Mouse (Mus musculus) heart, embryonic 12.5 days (tissue): ENCODE measurements around the gene Rpl13a. TPM values are rescaled to one million over a fixed set of nuclear protein-coding genes. Genes with fewer than 3 reads are reported as not detected.
"Not testable (repeated sequence)": the region's sequence is repeated elsewhere in the genome, so short reads cannot be mapped to it uniquely, and the experiment has no call there.

Experiments
- ATAC-seq: fragments of 200-750 bp; cut with Nextera tagmentation; 2 replicates; pipeline ENCODE4 v1.8.0; 2017; ENCODE audit warnings: moderate TSS enrichment, moderate library complexity; ENCODE audit not compliant: insufficient number of reproducible peaks, low FRiP score
- H3K27ac ChIP-seq: fragments of 300-500 bp; sonication (generic); 2 replicates; pipeline ENCODE4 v1.5.1; 2016; ENCODE audit warnings: mild to moderate bottlenecking, moderate library complexity; ENCODE audit not compliant: poor library complexity, severe bottlenecking
- H3K27me3 ChIP-seq: fragments of 300-500 bp; sonication (generic); replicated peaks from 2 replicates; pipeline ENCODE4 v1.6.1; 2016; ENCODE audit warnings: mild to moderate bottlenecking, moderate library complexity
- H3K36me3 ChIP-seq: fragments of 300-500 bp; sonication (generic); 2 replicates; pipeline ENCODE4 v1.6.1; 2016; ENCODE audit warnings: mild to moderate bottlenecking, moderate library complexity
- H3K4me1 ChIP-seq: fragments of 300-500 bp; sonication (generic); replicated peaks from 2 replicates; pipeline ENCODE4 v1.6.1; 2016; ENCODE audit warnings: mild to moderate bottlenecking
- H3K4me2 ChIP-seq: fragments of 300-500 bp; sonication (generic); 2 replicates; pipeline ENCODE4 v1.6.1; 2016; ENCODE audit warnings: mild to moderate bottlenecking, moderate library complexity
- H3K4me3 ChIP-seq: fragments of 300-500 bp; sonication (generic); 2 replicates; pipeline ENCODE4 v1.5.1; 2016; ENCODE audit warnings: mild to moderate bottlenecking
- H3K9ac ChIP-seq: fragments of 300-500 bp; sonication (generic); 2 replicates; pipeline ENCODE4 v1.6.1; 2016; ENCODE audit warnings: mild to moderate bottlenecking, moderate library complexity
- H3K9me3 ChIP-seq: fragments of 300-500 bp; sonication (generic); replicated peaks from 2 replicates; pipeline ENCODE4 v1.6.1; 2016; ENCODE audit warnings: mild to moderate bottlenecking, moderate library complexity
- WGBS: fragments of 180-500 bp; shearing (Covaris S2); methylation state at CpG from one replicate; pipeline ENCODE4 v1.1.7; 2016; 5-methylcytosine and 5-hydroxymethylcytosine counted together
- polyA plus RNA-seq: library from polyadenylated mRNA; unstranded; fragments of >200 nt; fragmentation: Nextera tagmentation; extraction: Ambion mirVana; gene quantifications from 2 replicates; pipeline ENCODE4 v1.2.1, GENCODE M21; 2016

The Rpl13a gene
- 868 and 880 TPM in 2 replicates for polyA plus RNA-seq

DNA sequence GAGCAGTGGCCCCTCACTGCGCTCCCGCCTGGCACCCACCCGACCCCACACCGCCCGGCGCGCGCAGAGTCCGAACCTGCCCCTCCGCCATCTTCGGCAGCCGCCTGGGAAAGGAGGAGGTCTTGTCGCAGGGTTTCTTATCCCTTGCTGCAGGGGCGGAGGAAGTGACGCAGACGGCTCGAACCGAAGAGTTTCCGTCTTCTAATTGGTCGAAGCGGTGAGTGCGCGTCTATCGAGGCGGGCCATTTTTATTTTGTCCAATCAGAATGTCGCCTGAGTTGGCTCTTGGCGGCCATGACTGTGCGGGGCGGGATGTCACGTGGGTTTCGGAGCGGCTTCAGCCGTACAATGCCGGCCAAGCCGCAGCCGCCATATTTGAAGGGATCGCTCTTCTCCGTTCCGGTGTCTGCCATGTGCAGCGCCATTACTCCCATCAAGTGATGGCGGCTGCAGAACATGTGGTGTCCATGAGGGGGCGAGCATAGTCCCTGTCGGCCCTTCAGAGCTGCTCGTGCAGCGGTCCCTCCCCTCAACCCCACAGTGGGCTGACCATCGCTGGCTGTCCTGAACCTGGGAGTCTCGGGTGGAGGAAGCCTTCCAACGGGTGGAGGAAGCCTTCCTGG lies at the start of gene Rpl13a:
Rpl13a (minus strand) TSS at position 138 of the 623 bp plus-strand sequence.
- peaks cover 26% of the 10 kb centered on the region for H3K36me3 ChIP-seq
- ATAC-seq: peak; percentile 91
- peak within 1 kb of the TSS; percentile 99 for H3K9ac ChIP-seq
- H3K4me1 ChIP-seq: peaks cover 34% of the 10 kb centered on the region
- WGBS: under 1% methylated on average over 48 of the region's 48 CpGs
- H3K9me3 ChIP-seq: peaks cover 3% of the 10 kb centered on the region
- peak within 1 kb of the TSS; percentile 91 for H3K4me2 ChIP-seq
- peak within 1 kb of the TSS; percentile 90 for H3K27ac ChIP-seq
- H3K27me3 ChIP-seq: no peaks in the 10 kb centered on the region
- H3K4me3 ChIP-seq: peak within 1 kb of the TSS; percentile 89

DNA sequence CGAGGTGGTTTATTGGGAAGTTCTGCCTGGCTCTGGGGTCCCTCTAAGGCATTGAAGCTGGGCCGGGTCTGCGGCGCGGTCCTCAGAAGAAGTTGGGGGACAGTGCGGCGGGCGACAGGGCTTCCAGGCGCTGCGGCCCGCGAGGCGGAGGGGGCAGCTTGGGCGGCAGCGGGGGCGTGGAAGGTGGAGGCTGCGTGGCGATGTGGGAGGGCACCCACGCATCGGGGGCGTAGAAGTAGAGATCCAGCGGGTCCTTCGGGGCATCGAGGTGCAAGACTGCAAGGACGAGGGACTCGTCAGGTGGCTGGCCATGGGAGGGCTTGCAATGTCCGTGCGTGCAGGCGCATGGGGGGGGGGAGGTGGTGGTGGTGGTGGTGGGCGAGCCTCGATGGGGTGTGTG lies 47.8 kb upstream of the Rpl13a start:
- H3K27me3 ChIP-seq: peaks cover 98% of the 10 kb centered on the region
- 0 out of 2 replicates have a peak overlapping the region, but pooled peaks have one; percentile 21 for H3K9ac ChIP-seq
- peak overlapping the region; percentile 32 for H3K4me3 ChIP-seq
- no peak overlapping the region for H3K27ac ChIP-seq
- 3% methylated on average over 30 of the region's 31 CpGs for WGBS
- no peaks in the 10 kb centered on the region for H3K36me3 ChIP-seq
- peaks cover 26% of the 10 kb centered on the region for H3K4me1 ChIP-seq
- peaks cover 17% of the 10 kb centered on the region for H3K9me3 ChIP-seq
- peak overlapping the region; percentile 53 for H3K4me2 ChIP-seq
- no peak for ATAC-seq

DNA sequence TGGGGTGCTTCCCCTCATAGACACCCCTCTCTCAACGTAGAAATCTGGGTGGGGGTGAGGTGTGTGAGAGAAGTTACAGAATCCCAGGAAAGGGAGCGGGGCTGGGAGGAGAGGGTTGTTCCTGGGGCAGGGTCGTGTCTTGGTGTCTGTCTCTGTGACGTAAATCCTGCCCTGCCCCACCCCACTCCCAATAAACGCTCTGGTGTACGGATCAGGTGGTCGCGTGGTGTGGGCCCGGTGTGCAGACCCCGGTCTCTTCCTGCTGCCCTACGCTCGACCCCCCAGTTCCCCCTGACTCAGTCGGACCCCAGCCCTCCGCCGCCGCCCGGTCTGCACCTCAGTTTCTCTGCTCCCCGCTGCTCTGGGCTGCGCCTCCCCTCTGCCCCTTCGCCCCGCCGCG lies 47.4 kb upstream of the Rpl13a start:
- Histone ChIP-seq H3K4me2 (peak overlapping the region; percentile 53), H3K4me1 (peaks cover 21% of the 10 kb centered on the region), H3K9me3 (peaks cover 21% of the 10 kb centered on the region), H3K4me3 (peak overlapping the region; percentile 32), H3K9ac (0 out of 2 replicates have a peak overlapping the region, but pooled peaks have one; percentile 21), H3K27ac (no peak overlapping the region), H3K27me3 (peaks cover 97% of the 10 kb centered on the region), H3K36me3 (no peaks in the 10 kb centered on the region)
- 1% methylated on average over 23 of the region's 23 CpGs for WGBS
- ATAC-seq: no peak

- no peaks in the 10 kb centered on the region for H3K36me3 ChIP-seq
- H3K4me2 ChIP-seq: no peak overlapping the region
- no peak overlapping the region for H3K4me3 ChIP-seq
- no peak for ATAC-seq
- 2% methylated on average over 13 of the region's 13 CpGs for WGBS
- no peak overlapping the region for H3K9ac ChIP-seq
- peaks cover 97% of the 10 kb centered on the region for H3K27me3 ChIP-seq
- H3K9me3 ChIP-seq: peaks cover 27% of the 10 kb centered on the region
- H3K27ac ChIP-seq: no peak overlapping the region
- peaks cover 16% of the 10 kb centered on the region for H3K4me1 ChIP-seq
Observed at GRCm38 (mm10) chr7:45175398-45175797, 46.8 kb upstream of the Rpl13a start.

DNA sequence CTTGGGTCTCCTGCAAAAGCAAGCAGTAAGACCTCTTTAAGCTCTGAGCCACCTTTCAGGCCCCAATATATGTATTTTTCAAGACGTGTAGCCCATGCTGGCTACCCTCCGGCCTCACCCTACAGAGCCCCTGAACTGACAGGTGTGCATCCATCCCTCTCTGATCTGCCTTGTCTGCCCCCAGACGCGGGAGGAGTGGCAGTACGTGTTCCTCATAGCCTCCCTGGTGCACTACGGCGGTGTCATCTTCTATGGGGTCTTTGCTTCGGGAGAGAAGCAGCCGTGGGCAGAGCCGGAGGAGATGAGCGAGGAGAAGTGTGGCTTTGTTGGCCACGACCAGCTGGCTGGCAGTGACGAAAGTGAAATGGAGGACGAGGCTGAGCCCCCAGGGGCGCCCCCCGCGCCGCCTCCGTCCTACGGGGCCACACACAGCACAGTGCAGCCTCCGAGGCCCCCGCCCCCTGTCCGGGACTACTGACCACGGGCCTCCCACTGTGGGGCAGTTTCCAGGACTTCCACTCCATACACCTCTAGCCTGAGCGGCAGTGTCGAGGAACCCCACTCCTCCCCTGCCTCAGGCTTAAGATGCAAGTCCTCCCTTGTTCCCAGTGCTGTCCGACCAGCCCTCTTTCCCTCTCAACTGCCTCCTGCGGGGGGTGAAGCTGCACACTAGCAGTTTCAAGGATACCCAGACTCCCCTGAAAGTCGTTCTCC lies 46.2 kb upstream of the Rpl13a start:
- peaks cover 3% of the 10 kb centered on the region; the same call in 1 of the 2 replicates for H3K36me3 ChIP-seq
- H3K9me3 ChIP-seq: peaks cover 33% of the 10 kb centered on the region
- peaks cover 94% of the 10 kb centered on the region for H3K27me3 ChIP-seq
- no peak overlapping the region; the same call in 1 of the 2 replicates for H3K9ac ChIP-seq
- peaks cover 16% of the 10 kb centered on the region for H3K4me1 ChIP-seq
- no peak for ATAC-seq
- WGBS: 5% methylated on average over 29 of the region's 29 CpGs
- peak overlapping the region; percentile 35 for H3K4me2 ChIP-seq
- H3K4me3 ChIP-seq: peak overlapping the region; percentile 7; the same call in 1 of the 2 replicates
- H3K27ac ChIP-seq: no peak overlapping the region

DNA sequence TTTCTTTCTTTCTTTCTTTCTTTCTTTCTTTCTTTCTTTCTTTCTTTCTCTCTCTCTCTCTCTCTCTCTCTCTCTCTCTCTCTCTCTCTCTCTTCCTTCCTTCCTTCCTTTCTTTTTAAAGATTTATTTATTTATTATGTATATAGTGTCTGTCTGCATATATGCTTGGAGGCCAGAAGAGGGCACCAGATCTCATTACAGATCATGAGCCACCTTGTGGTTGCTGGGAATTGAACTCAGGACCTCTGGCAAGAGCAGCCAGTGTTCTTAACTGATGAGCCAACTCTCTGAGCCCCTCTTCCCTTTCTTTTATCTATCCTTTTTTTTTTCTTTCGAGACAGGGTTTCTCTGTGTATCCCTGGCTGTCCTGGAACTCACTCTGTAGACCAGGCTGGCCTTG lies 45.2 kb upstream of the Rpl13a start:
- not testable (repeated sequence) for H3K9ac ChIP-seq, H3K4me2 ChIP-seq, H3K27ac ChIP-seq, H3K4me3 ChIP-seq, ATAC-seq
- 53% methylated on average over 1 of the region's 1 CpGs for WGBS
- peaks cover 12% of the 10 kb centered on the region; the same call in 1 of the 2 replicates for H3K36me3 ChIP-seq
- peaks cover 94% of the 10 kb centered on the region for H3K27me3 ChIP-seq
- peaks cover 43% of the 10 kb centered on the region for H3K9me3 ChIP-seq
- H3K4me1 ChIP-seq: peaks cover 16% of the 10 kb centered on the region

DNA sequence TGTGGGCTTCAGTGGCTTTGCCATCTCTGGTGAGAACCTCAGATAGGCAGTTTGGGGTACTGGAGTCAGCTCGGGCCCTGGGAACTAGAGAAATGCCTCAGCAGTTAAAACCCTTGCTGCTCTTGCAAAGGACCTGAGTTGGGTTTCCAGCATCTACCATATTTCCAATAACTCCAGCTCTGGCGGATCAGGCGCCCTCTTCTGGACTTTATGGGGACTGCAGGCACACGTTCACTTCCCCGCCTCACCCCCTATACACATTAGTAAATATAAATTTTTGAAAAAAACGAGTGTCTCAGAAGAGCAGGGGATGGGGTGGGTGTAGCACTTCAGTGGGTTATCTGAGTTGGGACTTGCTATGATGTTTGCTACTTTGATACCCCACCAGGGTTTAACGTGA lies 44.4 kb upstream of the Rpl13a start:
- Histone ChIP-seq H3K4me1 (peaks cover 16% of the 10 kb centered on the region), H3K27ac (no peak overlapping the region), H3K9me3 (peaks cover 49% of the 10 kb centered on the region), H3K4me3 (no peak overlapping the region), H3K36me3 (peaks cover 12% of the 10 kb centered on the region; the same call in 1 of the 2 replicates), H3K9ac (no peak overlapping the region), H3K4me2 (no peak overlapping the region), H3K27me3 (peaks cover 94% of the 10 kb centered on the region)
- WGBS: 56% methylated on average over 7 of the region's 7 CpGs
- ATAC-seq: no peak

DNA sequence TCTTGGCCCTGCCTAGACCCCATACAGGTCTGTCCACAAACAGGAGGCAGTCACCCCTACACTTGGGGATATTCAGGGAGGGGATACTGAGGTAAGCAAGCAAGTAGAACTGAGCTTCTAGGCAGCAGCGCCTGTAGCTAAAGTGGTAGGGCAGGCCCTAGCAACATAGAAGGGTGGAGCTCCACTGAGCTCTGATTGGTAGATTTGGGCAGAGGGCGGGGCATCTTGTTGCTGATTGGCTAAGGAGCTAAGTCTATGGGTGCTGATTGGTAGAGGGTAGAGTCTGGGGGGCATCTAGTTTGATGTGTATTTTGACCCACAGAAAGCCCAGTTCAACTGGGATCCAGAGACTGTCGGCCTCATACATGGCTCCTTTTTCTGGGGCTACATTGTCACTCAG lies 40.9 kb upstream of the Rpl13a start:
- Histone ChIP-seq H3K4me2 (no peak overlapping the region), H3K4me3 (no peak overlapping the region), H3K27ac (no peak overlapping the region), H3K27me3 (peaks cover 94% of the 10 kb centered on the region), H3K36me3 (peaks cover 12% of the 10 kb centered on the region; the same call in 1 of the 2 replicates), H3K9ac (no peak overlapping the region), H3K4me1 (peaks cover 6% of the 10 kb centered on the region; the same call in 1 of the 2 replicates), H3K9me3 (peaks cover 49% of the 10 kb centered on the region)
- no peak for ATAC-seq
- WGBS: 85% methylated on average over 3 of the region's 3 CpGs

GRCm38 (mm10) chr7:45168656-45169055 lies 40.1 kb upstream of the Rpl13a start:
- WGBS: 6% methylated on average over 24 of the region's 24 CpGs
- Histone ChIP-seq H3K36me3 (peaks cover 12% of the 10 kb centered on the region; the same call in 1 of the 2 replicates), H3K27me3 (peaks cover 95% of the 10 kb centered on the region), H3K4me1 (peaks cover 15% of the 10 kb centered on the region), H3K4me3 (peak overlapping the region; percentile 10; the same call in 1 of the 2 replicates), H3K27ac (no peak overlapping the region), H3K9me3 (peaks cover 49% of the 10 kb centered on the region), H3K9ac (no peak overlapping the region), H3K4me2 (no peak overlapping the region)
- no peak for ATAC-seq

- 5% methylated on average over 19 of the region's 19 CpGs for WGBS
- H3K4me3 ChIP-seq: no peak overlapping the region
- ATAC-seq: no peak
- H3K27ac ChIP-seq: no peak overlapping the region
- peaks cover 97% of the 10 kb centered on the region for H3K27me3 ChIP-seq
- no peak overlapping the region for H3K9ac ChIP-seq
- H3K9me3 ChIP-seq: peaks cover 47% of the 10 kb centered on the region
- peaks cover 12% of the 10 kb centered on the region; the same call in 1 of the 2 replicates for H3K36me3 ChIP-seq
- H3K4me2 ChIP-seq: no peak overlapping the region
- H3K4me1 ChIP-seq: peaks cover 16% of the 10 kb centered on the region
Observed at GRCm38 (mm10) chr7:45167761-45168445, 39.3 kb upstream of the Rpl13a start.

DNA sequence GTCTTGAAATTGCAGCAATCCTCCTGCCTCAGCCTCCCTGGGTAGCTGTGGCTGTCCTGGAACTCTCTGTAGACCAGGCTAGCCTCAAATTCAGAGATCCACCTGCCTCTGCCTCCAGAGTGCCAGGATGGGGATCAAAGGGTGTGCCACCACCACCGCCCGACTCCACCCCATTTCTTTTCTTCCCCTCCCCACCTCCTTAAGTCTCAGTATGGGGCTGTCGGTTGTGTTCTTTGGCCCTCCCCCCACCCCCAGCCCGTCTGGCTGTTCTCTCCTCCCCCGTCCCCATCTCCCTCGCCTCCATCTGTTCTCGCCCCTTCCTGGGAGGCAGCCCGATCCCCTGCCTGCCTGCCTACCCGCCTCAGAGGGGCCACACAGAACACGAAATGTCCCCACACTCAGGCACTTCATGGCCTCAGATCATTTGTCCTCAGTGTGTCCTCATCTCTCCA lies 38.4 kb upstream of the Rpl13a start:
- no peak overlapping the region for H3K27ac ChIP-seq
- no peak overlapping the region for H3K4me2 ChIP-seq
- peaks cover 22% of the 10 kb centered on the region for H3K4me1 ChIP-seq
- peaks cover 38% of the 10 kb centered on the region for H3K9me3 ChIP-seq
- H3K27me3 ChIP-seq: peaks cover 92% of the 10 kb centered on the region
- H3K9ac ChIP-seq: no peak overlapping the region
- H3K4me3 ChIP-seq: no peak overlapping the region
- 30% methylated on average over 9 of the region's 10 CpGs for WGBS
- no peak for ATAC-seq
- H3K36me3 ChIP-seq: peaks cover 12% of the 10 kb centered on the region; the same call in 1 of the 2 replicates
